Mouse (Mus musculus): ENCODE measurements around the gene Mb21d2. TPM values are rescaled to one million over a fixed set of nuclear protein-coding genes. Genes with fewer than 3 reads are reported as not detected.

Mb21d2 gene
- polyA plus RNA-seq, 1 experiment from 2014 or later, result 7.9 TPM

GRCm38 (mm10) chr16:28877162-28877662, 52.3 kb downstream of the Mb21d2 start:
- Histone ChIP-seq H3K4me2 (replicated peaks) (no peak overlapping the region), H3K27me3 (peaks cover 12% of the 10 kb centered on the region), H3K9ac (replicated peaks) (no peak overlapping the region), H3K4me3 (no peak overlapping the region), H3K27ac (replicated peaks) (no peak overlapping the region), H3K36me3 (no peaks in the 10 kb centered on the region), H3K4me1 (peaks cover 31% of the 10 kb centered on the region), H3K9me3 (no peaks in the 10 kb centered on the region)
- 69% methylated on average over 9 of the region's 9 CpGs for WGBS
- ATAC-seq (ENCODE audit: low FRiP score, low read depth), result no peak

- ATAC-seq (ENCODE audit: low FRiP score, low read depth), result no peak
- Histone ChIP-seq H3K36me3 (no peaks in the 10 kb centered on the region), H3K9me3 (no peaks in the 10 kb centered on the region), H3K27ac (replicated peaks) (no peak overlapping the region), H3K4me2 (replicated peaks) (no peak overlapping the region), H3K4me3 (no peak overlapping the region), H3K4me1 (peaks cover 39% of the 10 kb centered on the region; the same call in 1 of the 2 replicates), H3K27me3 (peaks cover 15% of the 10 kb centered on the region), H3K9ac (replicated peaks) (no peak overlapping the region)
- 60% methylated on average over 8 of the region's 8 CpGs for WGBS
These were observed 56.0 kb downstream of the Mb21d2 start for GRCm38 (mm10) chr16:28873404-28873895.

- 63% methylated on average over 9 of the region's 9 CpGs for WGBS
- Histone ChIP-seq H3K9me3 (no peaks in the 10 kb centered on the region), H3K4me1 (peaks cover 41% of the 10 kb centered on the region; the same call in 1 of the 2 replicates), H3K27ac (replicated peaks) (no peak overlapping the region), H3K9ac (replicated peaks) (no peak overlapping the region), H3K4me2 (replicated peaks) (no peak overlapping the region), H3K36me3 (no peaks in the 10 kb centered on the region), H3K4me3 (no peak overlapping the region), H3K27me3 (peaks cover 17% of the 10 kb centered on the region)
- no peak for ATAC-seq (ENCODE audit: low FRiP score, low read depth)
These were observed 58.6 kb downstream of the Mb21d2 start for GRCm38 (mm10) chr16:28870860-28871259.

- 85% methylated on average over 5 of the region's 5 CpGs for WGBS
- peaks cover 41% of the 10 kb centered on the region; the same call in 1 of the 2 replicates for H3K4me1 ChIP-seq
These were observed 59.0 kb downstream of the Mb21d2 start for GRCm38 (mm10) chr16:28870456-28870855.

GRCm38 (mm10) chr16:28868864-28869263, 60.6 kb downstream of the Mb21d2 start:
- 82% methylated on average over 9 of the region's 9 CpGs for WGBS
- Histone ChIP-seq H3K9ac (replicated peaks) (no peak overlapping the region), H3K27me3 (peaks cover 27% of the 10 kb centered on the region), H3K36me3 (no peaks in the 10 kb centered on the region), H3K4me3 (no peak overlapping the region), H3K4me2 (replicated peaks) (no peak overlapping the region), H3K27ac (replicated peaks) (no peak overlapping the region), H3K4me1 (peaks cover 41% of the 10 kb centered on the region; the same call in 1 of the 2 replicates), H3K9me3 (no peaks in the 10 kb centered on the region)
- no peak for ATAC-seq (ENCODE audit: low FRiP score, low read depth)

More at GRCm38 (mm10) chr16:28870456-28870855, 59.0 kb downstream of the Mb21d2 start:
- peaks cover 21% of the 10 kb centered on the region for H3K27me3 ChIP-seq
- H3K36me3 ChIP-seq, result no peaks in the 10 kb centered on the region
- H3K4me2 ChIP-seq (replicated peaks), result no peak overlapping the region
- H3K9me3 ChIP-seq, result no peaks in the 10 kb centered on the region
- H3K9ac ChIP-seq (replicated peaks), result no peak overlapping the region
- ATAC-seq (ENCODE audit: low FRiP score, low read depth), result no peak
- H3K27ac ChIP-seq (replicated peaks), result no peak overlapping the region
- no peak overlapping the region for H3K4me3 ChIP-seq

GRCm38 (mm10) chr16:28866584-28867295, 62.7 kb downstream of the Mb21d2 start:
- Histone ChIP-seq H3K36me3 (no peaks in the 10 kb centered on the region), H3K9ac (replicated peaks) (no peak overlapping the region), H3K4me1 (peaks cover 29% of the 10 kb centered on the region; the same call in 1 of the 2 replicates), H3K27ac (replicated peaks) (no peak overlapping the region), H3K4me3 (no peak overlapping the region), H3K4me2 (replicated peaks) (no peak overlapping the region; the same call in 1 of the 2 replicates), H3K27me3 (peaks cover 21% of the 10 kb centered on the region), H3K9me3 (no peaks in the 10 kb centered on the region)
- 58% methylated on average over 8 of the region's 8 CpGs for WGBS
- ATAC-seq (ENCODE audit: low FRiP score, low read depth), result peak; percentile 57; the same call in 1 of the 2 replicates

GRCm38 (mm10) chr16:28863616-28864015, 65.9 kb downstream of the Mb21d2 start:
- Histone ChIP-seq H3K36me3 (no peaks in the 10 kb centered on the region), H3K4me1 (peaks cover 19% of the 10 kb centered on the region), H3K9me3 (no peaks in the 10 kb centered on the region), H3K27me3 (peaks cover 21% of the 10 kb centered on the region), H3K4me3 (no peak overlapping the region), H3K9ac (replicated peaks) (no peak overlapping the region), H3K27ac (replicated peaks) (no peak overlapping the region), H3K4me2 (replicated peaks) (no peak overlapping the region)
- whole genome bisulfite sequencing, result 83% methylated on average over 6 of the region's 6 CpGs
- ATAC-seq (ENCODE audit: low FRiP score, low read depth), result no peak

GRCm38 (mm10) chr16:28862093-28862492, 67.4 kb downstream of the Mb21d2 start:
- no peak for ATAC-seq (ENCODE audit: low FRiP score, low read depth)
- WGBS, result 72% methylated on average over 7 of the region's 7 CpGs
- Histone ChIP-seq H3K4me1 (peaks cover 14% of the 10 kb centered on the region), H3K9me3 (no peaks in the 10 kb centered on the region), H3K36me3 (no peaks in the 10 kb centered on the region), H3K27ac (replicated peaks) (no peak overlapping the region), H3K27me3 (peaks cover 26% of the 10 kb centered on the region), H3K4me3 (no peak overlapping the region), H3K9ac (replicated peaks) (no peak overlapping the region), H3K4me2 (replicated peaks) (no peak overlapping the region)

- 15% methylated on average over 7 of the region's 7 CpGs for WGBS
- no peak overlapping the region for H3K27ac ChIP-seq (replicated peaks)
- H3K4me1 ChIP-seq, result peaks cover 10% of the 10 kb centered on the region
- 0 out of 2 replicates have a peak, but pooled peaks have one; percentile 44 for ATAC-seq (ENCODE audit: low FRiP score, low read depth)
- H3K27me3 ChIP-seq, result peaks cover 14% of the 10 kb centered on the region
- H3K4me2 ChIP-seq (replicated peaks), result no peak overlapping the region
- H3K9ac ChIP-seq (replicated peaks), result no peak overlapping the region
- H3K9me3 ChIP-seq, result no peaks in the 10 kb centered on the region
- H3K4me3 ChIP-seq, result no peak overlapping the region
- H3K36me3 ChIP-seq, result no peaks in the 10 kb centered on the region
These were observed 69.8 kb downstream of the Mb21d2 start for GRCm38 (mm10) chr16:28859678-28860077.

- Histone ChIP-seq H3K9ac (replicated peaks) (no peak overlapping the region), H3K9me3 (no peaks in the 10 kb centered on the region), H3K27me3 (peaks cover 14% of the 10 kb centered on the region), H3K4me1 (peaks cover 10% of the 10 kb centered on the region), H3K36me3 (no peaks in the 10 kb centered on the region), H3K4me2 (replicated peaks) (no peak overlapping the region), H3K4me3 (no peak overlapping the region), H3K27ac (replicated peaks) (no peak overlapping the region)
- no peak; the same call in 1 of the 2 replicates for ATAC-seq (ENCODE audit: low FRiP score, low read depth)
- WGBS, result 82% methylated on average over 7 of the region's 7 CpGs
These were observed 70.5 kb downstream of the Mb21d2 start for GRCm38 (mm10) chr16:28859009-28859288.

GRCm38 (mm10) chr16:28858210-28859008, 71.1 kb downstream of the Mb21d2 start:
- Histone ChIP-seq H3K27ac (replicated peaks) (no peak overlapping the region), H3K9ac (replicated peaks) (no peak overlapping the region), H3K4me3 (no peak overlapping the region), H3K4me1 (peaks cover 10% of the 10 kb centered on the region), H3K27me3 (peaks cover 10% of the 10 kb centered on the region), H3K4me2 (replicated peaks) (no peak overlapping the region), H3K36me3 (0 out of 2 replicates have a peak, but pooled peaks cover 3% of the 10 kb centered on the region), H3K9me3 (no peaks in the 10 kb centered on the region)
- 86% methylated on average over 18 of the region's 18 CpGs for WGBS
- no peak for ATAC-seq (ENCODE audit: low FRiP score, low read depth)

- no peak overlapping the region for H3K9ac ChIP-seq (replicated peaks)
- ATAC-seq (ENCODE audit: low FRiP score, low read depth), result peak; percentile 72; the same call in 1 of the 2 replicates
- peaks cover 16% of the 10 kb centered on the region for H3K4me1 ChIP-seq
- no peak overlapping the region for H3K4me3 ChIP-seq
- H3K4me2 ChIP-seq (replicated peaks), result no peak overlapping the region
- 63% methylated on average over 11 of the region's 11 CpGs for WGBS
- H3K27me3 ChIP-seq, result no peaks in the 10 kb centered on the region; the same call in 1 of the 2 replicates
- 0 out of 2 replicates have a peak, but pooled peaks cover 3% of the 10 kb centered on the region for H3K36me3 ChIP-seq
- H3K9me3 ChIP-seq, result no peaks in the 10 kb centered on the region
- peak overlapping the region; percentile 5; the same call in 1 of the 2 replicates for H3K27ac ChIP-seq (replicated peaks)
These were observed 78.1 kb downstream of the Mb21d2 start for GRCm38 (mm10) chr16:28851409-28851821.
